Mouse (Mus musculus) thymus, adult 2 months (tissue): Measurements from ENCODE around the gene Ralgps2. TPM values are rescaled to one million over a fixed set of nuclear protein-coding genes. Genes with fewer than 3 reads are reported as not detected.

ENCODE experiments used
- DNase-seq: peaks from one replicate; pipeline ENCODE4 v3.0.0; 2021
- H3K27ac ChIP-seq: fragments of 200-500 bp; 2 replicates; pipeline ENCODE4 v1.5.1; 2012; ENCODE audit warnings: low read length, control low read depth; ENCODE audit not compliant: control insufficient read depth, insufficient read depth
- H3K27me3 ChIP-seq: fragments of 200-500 bp; 2 replicates; pipeline ENCODE4 v1.6.1; 2012; ENCODE audit warnings: mild to moderate bottlenecking, low read length, moderate library complexity, mixed read lengths; ENCODE audit not compliant: control insufficient read depth, insufficient read depth
- H3K36me3 ChIP-seq: fragments of 200-500 bp; 2 replicates; pipeline ENCODE4 v1.6.1; 2012; ENCODE audit warnings: mild to moderate bottlenecking, low read length, moderate library complexity; ENCODE audit not compliant: control insufficient read depth, insufficient read depth
- H3K4me1 ChIP-seq: fragments of 200-500 bp; replicated peaks from 2 replicates; pipeline ENCODE4 v1.6.1; 2012; ENCODE audit warnings: low read length; ENCODE audit not compliant: control insufficient read depth, insufficient read depth
- H3K4me3 ChIP-seq: fragments of 200-500 bp; 2 replicates; pipeline ENCODE4 v1.5.1; 2012; ENCODE audit warnings: mild to moderate bottlenecking, low read length, control low read depth, moderate library complexity; ENCODE audit not compliant: control insufficient read depth, insufficient read depth
- CTCF ChIP-seq: fragments of 200-500 bp; IDR thresholded peaks from 2 replicates; pipeline ENCODE4 v1.5.1; 2012; ENCODE audit warnings: mild to moderate bottlenecking, control low read depth, low read length, moderate library complexity, borderline replicate concordance; ENCODE audit not compliant: control insufficient read depth, poor library complexity, insufficient read depth; ENCODE audit errors: extremely low read depth
- POLR2A ChIP-seq: fragments of 200-500 bp; IDR thresholded peaks from 2 replicates; pipeline ENCODE4 v1.6.1; 2012; ENCODE audit warnings: mild to moderate bottlenecking, low read length, control low read depth, moderate library complexity; ENCODE audit not compliant: control insufficient read depth, poor library complexity, insufficient read depth; ENCODE audit errors: extremely low read depth
- WGBS: fragments of 180-500 bp; shearing (Covaris S2); methylation state at CpG from one replicate; pipeline ENCODE4 v1.1.7; 2018; 5-methylcytosine and 5-hydroxymethylcytosine counted together
- polyA plus RNA-seq: library from polyadenylated mRNA; depleted of rRNA; stranded (reverse); fragments of >200 nt; gene quantifications from 2 replicates; pipeline ENCODE4 v1.2.3, GENCODE M21; 2012

Gene Ralgps2
- polyA plus RNA-seq, 1 experiment = 25.2 TPM

DNA sequence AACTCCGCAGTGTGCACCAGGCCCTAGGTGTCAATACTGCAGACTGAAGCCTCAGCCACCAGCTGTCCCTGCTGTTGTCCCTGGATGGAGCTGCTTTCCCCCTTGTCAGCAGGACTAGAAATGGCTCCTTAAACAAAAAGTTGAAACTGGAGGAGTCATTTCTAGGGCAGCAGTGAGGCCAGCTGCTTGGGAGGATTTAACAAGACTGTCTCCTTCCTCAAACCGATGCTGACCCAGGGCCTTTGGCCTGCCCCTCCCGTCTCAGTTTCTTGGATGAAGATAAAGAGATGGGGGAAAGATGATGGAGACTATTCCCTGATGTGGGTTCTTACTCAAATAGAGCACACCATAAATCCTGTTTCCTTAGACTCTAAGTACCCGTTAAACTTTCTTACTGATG lies 164.2 kb downstream of the Ralgps2 start:
- Histone ChIP-seq H3K27ac (no peak overlapping the region), H3K4me3 (no peak overlapping the region), H3K36me3 (no peaks in the 10 kb centered on the region), H3K4me1 (no peaks in the 10 kb centered on the region), H3K27me3 (no peaks in the 10 kb centered on the region)
- DNase-seq = no peak
- 91% methylated on average over 4 of the region's 4 CpGs for WGBS
- no peak for TF ChIP-seq POLR2A
- TF ChIP-seq CTCF = no peak

DNA sequence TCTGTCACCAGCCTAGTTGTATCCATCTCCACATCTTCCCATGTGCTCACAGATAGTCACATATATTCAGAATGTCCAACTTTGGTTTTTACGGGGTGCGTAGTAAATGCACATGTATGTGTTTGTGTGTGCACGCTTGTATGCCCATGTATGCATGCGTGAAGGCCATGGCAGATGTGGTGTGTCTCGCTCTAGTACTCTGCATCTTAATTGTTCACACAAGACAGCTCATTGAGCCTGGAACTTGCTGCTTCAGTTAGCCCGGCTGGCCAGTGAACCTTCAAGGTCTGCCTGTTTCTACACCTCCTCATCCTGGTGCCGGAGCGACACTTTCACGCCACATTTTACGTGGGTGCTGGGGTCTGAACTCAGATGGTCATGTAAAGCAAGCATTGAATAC lies 168.6 kb downstream of the Ralgps2 start:
- no peak for DNase-seq
- no peak overlapping the region for H3K4me3 ChIP-seq
- TF ChIP-seq POLR2A = no peak
- no peak for TF ChIP-seq CTCF
- no peaks in the 10 kb centered on the region for H3K36me3 ChIP-seq
- WGBS = 96% methylated on average over 10 of the region's 10 CpGs
- H3K27ac ChIP-seq = no peak overlapping the region
- no peaks in the 10 kb centered on the region for H3K4me1 ChIP-seq
- no peaks in the 10 kb centered on the region for H3K27me3 ChIP-seq

DNA sequence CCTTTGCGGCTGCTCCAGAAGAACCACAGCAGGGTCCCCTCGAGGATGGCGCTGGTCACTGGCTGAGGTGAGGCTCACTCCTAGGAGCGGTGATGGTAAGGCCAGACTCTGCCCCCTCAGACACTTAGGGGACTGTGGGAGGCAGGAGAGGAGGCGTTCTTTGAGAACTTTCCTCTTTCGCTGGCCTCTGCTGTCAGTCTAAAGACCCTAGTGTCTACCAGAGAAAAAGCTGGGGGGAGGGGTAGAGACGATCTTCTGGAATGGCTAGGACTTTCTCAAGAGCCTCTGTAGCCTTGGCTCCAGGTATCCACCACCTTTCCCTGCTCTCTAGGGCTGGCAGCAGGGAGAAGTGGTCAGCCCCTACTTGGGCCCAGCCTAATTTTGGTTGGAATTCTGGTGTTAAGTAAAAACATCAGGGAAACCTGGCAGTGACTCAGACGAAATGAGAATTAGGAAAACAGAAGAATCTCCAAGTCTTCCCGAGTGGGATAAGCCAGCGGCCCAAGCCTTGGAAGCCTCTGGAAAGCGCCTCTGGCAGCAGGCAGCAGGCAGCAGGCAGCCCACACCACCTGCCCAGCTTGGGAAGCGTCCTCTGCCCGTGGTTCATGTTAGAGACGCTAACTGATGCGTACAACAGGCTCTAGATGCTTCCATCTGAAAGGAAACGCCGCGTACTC lies 169.7 kb downstream of the Ralgps2 start:
- 89% methylated on average over 18 of the region's 18 CpGs for WGBS

DNA sequence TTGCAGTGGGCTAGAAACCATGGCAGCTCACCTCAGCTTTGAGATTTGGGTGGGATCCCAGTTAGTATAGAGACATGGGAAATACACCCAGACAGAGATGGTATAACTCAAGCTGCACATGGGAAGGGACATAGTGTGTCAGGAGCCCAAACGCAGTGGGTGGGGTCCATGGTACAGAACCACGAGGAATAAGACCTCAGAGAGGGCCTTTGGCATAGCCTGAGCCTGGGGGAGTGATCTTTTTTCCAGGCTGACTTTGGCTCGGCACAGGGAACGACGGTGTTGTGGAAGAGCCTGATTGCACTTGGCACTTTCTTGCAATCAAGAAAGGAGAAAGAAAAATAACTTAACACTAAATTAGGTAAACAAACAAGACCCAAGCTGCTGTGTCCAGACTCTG lies 170.3 kb downstream of the Ralgps2 start:
- TF ChIP-seq CTCF = no peak
- no peak for TF ChIP-seq POLR2A
- H3K4me1 ChIP-seq = no peaks in the 10 kb centered on the region
- H3K4me3 ChIP-seq = no peak overlapping the region
- H3K36me3 ChIP-seq = no peaks in the 10 kb centered on the region
- DNase-seq = no peak
- H3K27ac ChIP-seq = no peak overlapping the region
- H3K27me3 ChIP-seq = no peaks in the 10 kb centered on the region
- WGBS = 83% methylated on average over 5 of the region's 5 CpGs

More for the DNA sequence above, 169.7 kb downstream of the Ralgps2 start:
- H3K36me3 ChIP-seq = no peaks in the 10 kb centered on the region
- H3K27me3 ChIP-seq = no peaks in the 10 kb centered on the region
- no peak for DNase-seq
- no peaks in the 10 kb centered on the region for H3K4me1 ChIP-seq
- H3K4me3 ChIP-seq = no peak overlapping the region
- no peak overlapping the region for H3K27ac ChIP-seq
- TF ChIP-seq CTCF (no peak), POLR2A (no peak)

DNA sequence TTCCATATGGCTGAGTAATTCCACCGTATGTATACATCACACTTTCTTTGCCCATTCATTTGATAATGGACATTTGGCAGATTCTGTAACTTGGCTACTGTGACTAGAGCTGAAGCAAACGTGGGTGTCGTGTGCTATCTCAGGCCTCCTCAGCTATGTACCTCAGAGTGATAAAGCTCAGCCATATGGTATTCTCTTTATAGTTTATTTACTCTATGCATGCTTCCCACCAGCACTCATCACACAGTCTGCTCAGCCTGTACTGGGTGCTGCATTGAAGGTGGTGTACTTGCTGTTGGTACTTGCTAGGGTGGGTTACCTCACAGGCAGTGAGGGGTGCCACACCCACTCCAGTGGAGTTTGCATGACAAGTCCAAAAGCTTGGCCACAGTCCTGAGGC lies 174.1 kb downstream of the Ralgps2 start:
- 95% methylated on average over 3 of the region's 3 CpGs for WGBS
- H3K36me3 ChIP-seq = no peaks in the 10 kb centered on the region
- H3K27me3 ChIP-seq = no peaks in the 10 kb centered on the region
- DNase-seq = no peak
- TF ChIP-seq CTCF = no peak
- TF ChIP-seq POLR2A = no peak
- H3K4me1 ChIP-seq = no peaks in the 10 kb centered on the region
- H3K4me3 ChIP-seq = no peak overlapping the region
- no peak overlapping the region for H3K27ac ChIP-seq

DNA sequence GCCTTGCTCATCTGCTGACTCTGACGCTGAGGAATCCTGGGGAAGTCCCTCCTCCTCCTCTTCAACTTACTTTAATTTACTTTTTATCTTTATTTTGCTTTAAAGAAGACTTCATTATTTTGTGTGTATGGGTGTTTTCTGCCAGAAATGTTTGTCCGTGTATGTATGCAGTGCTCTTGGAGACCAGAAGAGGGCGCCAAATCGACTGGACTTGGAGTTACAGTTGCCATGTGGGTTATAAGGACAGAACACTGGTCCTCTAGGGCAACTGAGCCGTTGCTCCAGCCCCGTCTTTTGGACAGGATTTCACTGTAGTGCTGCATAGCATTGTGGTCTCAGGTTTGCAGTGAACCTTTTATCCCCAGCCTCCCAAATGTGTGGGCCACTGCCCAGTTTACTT lies 174.8 kb downstream of the Ralgps2 start:
- DNase-seq = no peak

DNA sequence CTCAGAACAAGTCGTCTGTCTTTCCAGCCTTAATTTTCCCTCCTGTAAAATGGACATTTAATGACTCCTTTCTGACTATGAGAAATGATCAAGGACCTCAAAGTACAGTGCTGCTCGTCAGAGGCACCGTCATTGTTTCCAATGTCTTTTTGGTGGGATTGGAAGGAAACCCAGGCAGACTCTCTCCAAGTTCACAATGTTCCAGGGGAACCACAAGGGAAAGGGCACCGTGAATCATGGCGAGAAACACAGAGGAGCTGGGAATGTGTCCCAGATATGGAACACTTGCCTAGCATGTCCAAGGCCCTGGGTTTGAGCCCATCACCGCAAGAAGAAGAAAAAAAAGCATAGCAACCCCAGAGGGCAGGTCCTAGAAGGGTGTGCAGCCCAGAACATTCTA lies 176.1 kb downstream of the Ralgps2 start:
- Histone ChIP-seq H3K4me3 (no peak overlapping the region), H3K4me1 (no peaks in the 10 kb centered on the region), H3K27ac (no peak overlapping the region), H3K36me3 (no peaks in the 10 kb centered on the region), H3K27me3 (no peaks in the 10 kb centered on the region)
- no peak for DNase-seq
- TF ChIP-seq CTCF (no peak), POLR2A (no peak)
- 92% methylated on average over 6 of the region's 6 CpGs for WGBS

More for the DNA sequence above, 174.8 kb downstream of the Ralgps2 start:
- H3K27ac ChIP-seq = no peak overlapping the region
- H3K4me1 ChIP-seq = no peaks in the 10 kb centered on the region
- H3K4me3 ChIP-seq = no peak overlapping the region
- no peaks in the 10 kb centered on the region for H3K36me3 ChIP-seq
- H3K27me3 ChIP-seq = no peaks in the 10 kb centered on the region
- TF ChIP-seq CTCF = no peak
- no peak for TF ChIP-seq POLR2A
- WGBS = 84% methylated on average over 6 of the region's 6 CpGs
